Mouse (Mus musculus): ENCODE results near the gene Steap3. TPM values are rescaled to one million over a fixed set of nuclear protein-coding genes. Genes with fewer than 3 reads are reported as not detected.
"Not testable (repeated sequence)": the region's sequence is repeated elsewhere in the genome, so short reads cannot be mapped to it uniquely, and the experiment has no call there.

Steap3 gene
- total and polyA plus RNA-seq, 2 experiments from 2014 or later: 3.7 to 5.9 TPM

- no peak for ATAC-seq (ENCODE audit: low FRiP score)
- H3K27me3 ChIP-seq (ENCODE audit: insufficient read depth, low read length): no peaks in the 10 kb centered on the region
- no peaks in the 10 kb centered on the region for H3K9me3 ChIP-seq (ENCODE audit: low read length)
- no peak overlapping the region for H3K4me3 ChIP-seq (ENCODE audit: low read depth, low read length)
- no peak for DNase-seq (ENCODE audit: low spot score)
- no peak overlapping the region for H3K9ac ChIP-seq (replicated peaks; ENCODE audit: low read length, poor library complexity, severe bottlenecking)
- no peak overlapping the region for H3K27ac ChIP-seq (ENCODE audit: low read depth, low read length)
- TF ChIP-seq CTCF (IDR thresholded peaks at IDR 0.05): peak; percentile 45
- H3K36me3 ChIP-seq (ENCODE audit: insufficient read depth, low read length): no peaks in the 10 kb centered on the region
- no peak overlapping the region for H3K4me2 ChIP-seq (ENCODE audit: low read depth, low read length, poor library complexity, severe bottlenecking)
- no peaks in the 10 kb centered on the region for H3K4me1 ChIP-seq (ENCODE audit: insufficient read depth, low read length)
- WGBS: 73% methylated on average over 2 of the region's 2 CpGs
Measured at GRCm38 (mm10) chr1:120289843-120290242, 17.3 kb upstream of the Steap3 start.

- Histone ChIP-seq H3K9ac (replicated peaks; ENCODE audit: low read length, poor library complexity, severe bottlenecking) (no peak overlapping the region), H3K27ac (ENCODE audit: low read depth, low read length) (no peak overlapping the region), H3K9me3 (ENCODE audit: low read length) (no peaks in the 10 kb centered on the region), H3K4me3 (ENCODE audit: low read depth, low read length) (no peak overlapping the region), H3K36me3 (ENCODE audit: insufficient read depth, low read length) (no peaks in the 10 kb centered on the region), H3K27me3 (ENCODE audit: insufficient read depth, low read length) (no peaks in the 10 kb centered on the region), H3K4me2 (ENCODE audit: low read depth, low read length, poor library complexity, severe bottlenecking) (no peak overlapping the region), H3K4me1 (ENCODE audit: insufficient read depth, low read length) (no peaks in the 10 kb centered on the region)
- ATAC-seq (ENCODE audit: low FRiP score): no peak
- WGBS: 49% methylated on average over 4 of the region's 4 CpGs
- TF ChIP-seq CTCF (IDR thresholded peaks at IDR 0.05): no peak
- DNase-seq (ENCODE audit: low spot score): no peak
Measured at GRCm38 (mm10) chr1:120287679-120288078, 15.2 kb upstream of the Steap3 start.

GRCm38 (mm10) chr1:120276058-120276457, 3.6 kb upstream of the Steap3 start:
- H3K4me1 ChIP-seq (ENCODE audit: insufficient read depth, low read length); DNase-seq (ENCODE audit: low spot score); H3K27ac ChIP-seq (ENCODE audit: low read depth, low read length); H3K9ac ChIP-seq (replicated peaks; ENCODE audit: low read length, poor library complexity, severe bottlenecking); H3K9me3 ChIP-seq (ENCODE audit: low read length); ATAC-seq (ENCODE audit: low FRiP score); H3K27me3 ChIP-seq (ENCODE audit: insufficient read depth, low read length); H3K36me3 ChIP-seq (ENCODE audit: insufficient read depth, low read length); H3K4me3 ChIP-seq (ENCODE audit: low read depth, low read length); H3K4me2 ChIP-seq (ENCODE audit: low read depth, low read length, poor library complexity, severe bottlenecking): not testable (repeated sequence)
- 85% methylated on average over 1 of the region's 1 CpGs for WGBS

GRCm38 (mm10) chr1:120275224-120275623, 2.7 kb upstream of the Steap3 start:
- no peak overlapping the region for H3K4me3 ChIP-seq (ENCODE audit: low read depth, low read length)
- no peak for ATAC-seq (ENCODE audit: low FRiP score)
- no peaks in the 10 kb centered on the region for H3K4me1 ChIP-seq (ENCODE audit: insufficient read depth, low read length)
- H3K36me3 ChIP-seq (ENCODE audit: insufficient read depth, low read length): no peaks in the 10 kb centered on the region
- no peak overlapping the region for H3K9ac ChIP-seq (replicated peaks; ENCODE audit: low read length, poor library complexity, severe bottlenecking)
- no peak overlapping the region for H3K27ac ChIP-seq (ENCODE audit: low read depth, low read length)
- H3K4me2 ChIP-seq (ENCODE audit: low read depth, low read length, poor library complexity, severe bottlenecking): no peak overlapping the region
- 49% methylated on average over 3 of the region's 3 CpGs for WGBS
- H3K9me3 ChIP-seq (ENCODE audit: low read length): no peaks in the 10 kb centered on the region
- no peaks in the 10 kb centered on the region for H3K27me3 ChIP-seq (ENCODE audit: insufficient read depth, low read length)
- DNase-seq (ENCODE audit: low spot score): no peak
- no peak for TF ChIP-seq CTCF (IDR thresholded peaks at IDR 0.05)

GRCm38 (mm10) chr1:120270882-120271281, 1.6 kb downstream of the Steap3 start:
- no peak for TF ChIP-seq CTCF (IDR thresholded peaks at IDR 0.05)
- H3K9me3 ChIP-seq (ENCODE audit: low read length): no peaks in the 10 kb centered on the region
- no peak overlapping the region for H3K4me2 ChIP-seq (ENCODE audit: low read depth, low read length, poor library complexity, severe bottlenecking)
- no peak for ATAC-seq (ENCODE audit: low FRiP score)
- no peak overlapping the region for H3K9ac ChIP-seq (replicated peaks; ENCODE audit: low read length, poor library complexity, severe bottlenecking)
- DNase-seq (ENCODE audit: low spot score): no peak
- no peaks in the 10 kb centered on the region for H3K4me1 ChIP-seq (ENCODE audit: insufficient read depth, low read length)
- no peak overlapping the region for H3K27ac ChIP-seq (ENCODE audit: low read depth, low read length)
- no peaks in the 10 kb centered on the region for H3K27me3 ChIP-seq (ENCODE audit: insufficient read depth, low read length)
- H3K36me3 ChIP-seq (ENCODE audit: insufficient read depth, low read length): no peaks in the 10 kb centered on the region
- no peak overlapping the region for H3K4me3 ChIP-seq (ENCODE audit: low read depth, low read length)
- 93% methylated on average over 3 of the region's 3 CpGs for WGBS

GRCm38 (mm10) chr1:120270115-120270514, 2.4 kb downstream of the Steap3 start:
- DNase-seq (ENCODE audit: low spot score): no peak
- H3K4me3 ChIP-seq (ENCODE audit: low read depth, low read length): no peak overlapping the region
- no peak overlapping the region for H3K4me2 ChIP-seq (ENCODE audit: low read depth, low read length, poor library complexity, severe bottlenecking)
- no peak for TF ChIP-seq CTCF (IDR thresholded peaks at IDR 0.05)
- H3K36me3 ChIP-seq (ENCODE audit: insufficient read depth, low read length): no peaks in the 10 kb centered on the region
- no peaks in the 10 kb centered on the region for H3K27me3 ChIP-seq (ENCODE audit: insufficient read depth, low read length)
- H3K4me1 ChIP-seq (ENCODE audit: insufficient read depth, low read length): no peaks in the 10 kb centered on the region
- WGBS: 76% methylated on average over 7 of the region's 7 CpGs
- H3K9ac ChIP-seq (replicated peaks; ENCODE audit: low read length, poor library complexity, severe bottlenecking): no peak overlapping the region
- H3K9me3 ChIP-seq (ENCODE audit: low read length): no peaks in the 10 kb centered on the region
- no peak for ATAC-seq (ENCODE audit: low FRiP score)
- H3K27ac ChIP-seq (ENCODE audit: low read depth, low read length): no peak overlapping the region
